Mouse (Mus musculus) G1E (cell line): ENCODE measurements around the gene Il17rd. TPM values are rescaled to one million over a fixed set of nuclear protein-coding genes. Genes with fewer than 3 reads are reported as not detected.

ENCODE experiments used
- ATAC-seq: 2 replicates; pipeline ENCODE4 v1.8.0; 2016; ENCODE audit warnings: mild to moderate bottlenecking; ENCODE audit not compliant: insufficient number of reproducible peaks, poor library complexity, low FRiP score, severe bottlenecking; ENCODE audit errors: extremely low read depth
- DNase-seq: peaks from one replicate; pipeline ENCODE4 v3.0.0; 2012; ENCODE audit warnings: low spot score
- H3K27me3 ChIP-seq: 2 replicates; pipeline ENCODE4 v1.6.1; 2012; ENCODE audit warnings: mild to moderate bottlenecking, low read length, inconsistent platforms; ENCODE audit not compliant: insufficient read depth
- H3K36me3 ChIP-seq: replicated peaks from 2 replicates; pipeline ENCODE3; 2012; ENCODE audit warnings: mild to moderate bottlenecking, inconsistent platforms
- H3K4me1 ChIP-seq: 2 replicates; pipeline ENCODE4 v1.6.1; 2012; ENCODE audit warnings: low read depth, low read length, inconsistent platforms, mixed read lengths; ENCODE audit not compliant: insufficient read depth
- H3K4me3 ChIP-seq: 2 replicates; pipeline ENCODE4 v1.5.1; 2012; ENCODE audit warnings: low read depth, mild to moderate bottlenecking, inconsistent platforms, low read length, moderate library complexity, mixed read lengths
- H3K9me3 ChIP-seq: replicated peaks from 2 replicates; pipeline ENCODE4 v1.6.1; 2012; ENCODE audit warnings: inconsistent platforms
- CTCF ChIP-seq: IDR thresholded peaks from 2 replicates; pipeline ENCODE4 v1.5.1; 2012; ENCODE audit warnings: low read depth, low read length, inconsistent platforms, mixed read lengths
- GATA1 ChIP-seq: IDR thresholded peaks from 2 replicates; pipeline ENCODE4 v1.6.1; 2012; ENCODE audit warnings: borderline replicate concordance, low read length, inconsistent platforms, mixed read lengths
- GATA2 ChIP-seq: IDR thresholded peaks from 2 replicates; pipeline ENCODE4 v1.6.1; 2012; ENCODE audit warnings: low read depth, low read length, inconsistent platforms, borderline replicate concordance
- POLR2AphosphoS5 ChIP-seq: IDR thresholded peaks from 2 replicates; pipeline ENCODE4 v1.6.1; 2012; ENCODE audit warnings: low read depth, low read length, inconsistent platforms; ENCODE audit not compliant: insufficient replicate concordance
- TAL1 ChIP-seq: conservative IDR thresholded peaks from 2 replicates; pipeline ENCODE4 v1.6.1; 2012; ENCODE audit warnings: low read depth, low read length, inconsistent platforms, mixed read lengths
- polyA plus RNA-seq: library from polyadenylated mRNA; stranded (reverse); fragments of >175 nt; gene quantifications from 2 replicates; pipeline ENCODE4 v1.2.3, GENCODE M21; 2012
- total RNA-seq, 2 experiments: library from RNA; stranded (forward) in 1 of 2; stranded (reverse) in 1 of 2; fragments of 200-1000 nt in 1 of 2; fragments of >200 nt in 1 of 2; fragmentation: Nextera tagmentation in 1 of 2; gene quantifications; 2 replicates each; pipeline ENCODE4 v1.2.3; 2014 to 2017

Gene Il17rd
- total and polyA plus RNA-seq, 3 experiments, result 0.11 TPM; not detected in 2

- no peaks in the 10 kb centered on the region for H3K9me3 ChIP-seq
- DNase-seq, result no peak
- no peak overlapping the region for H3K4me3 ChIP-seq
- no peaks in the 10 kb centered on the region for H3K4me1 ChIP-seq
- no peak for TF ChIP-seq CTCF
- no peak for TF ChIP-seq GATA1
- no peak for TF ChIP-seq POLR2AphosphoS5
- TF ChIP-seq TAL1, result no peak
- TF ChIP-seq GATA2, result no peak
- H3K27me3 ChIP-seq, result no peaks in the 10 kb centered on the region
- no peaks in the 10 kb centered on the region for H3K36me3 ChIP-seq
- no peak for ATAC-seq
These were observed 12.1 kb downstream of the Il17rd start for GRCm38 (mm10) chr14:27050560-27051510.

GRCm38 (mm10) chr14:27051511-27051895, 12.8 kb downstream of the Il17rd start:
- DNase-seq (no peak), ATAC-seq (no peak)
- no peaks in the 10 kb centered on the region for H3K36me3 ChIP-seq
- no peaks in the 10 kb centered on the region for H3K27me3 ChIP-seq
- no peaks in the 10 kb centered on the region for H3K4me1 ChIP-seq
- no peak overlapping the region for H3K4me3 ChIP-seq
- H3K9me3 ChIP-seq, result no peaks in the 10 kb centered on the region
- no peak for TF ChIP-seq GATA1
- no peak for TF ChIP-seq TAL1
- no peak for TF ChIP-seq CTCF
- TF ChIP-seq GATA2, result no peak
- TF ChIP-seq POLR2AphosphoS5, result no peak

- DNase-seq, result no peak
- Histone ChIP-seq H3K4me1 (no peaks in the 10 kb centered on the region), H3K27me3 (no peaks in the 10 kb centered on the region), H3K9me3 (no peaks in the 10 kb centered on the region), H3K36me3 (no peaks in the 10 kb centered on the region), H3K4me3 (no peak overlapping the region)
- no peak for ATAC-seq
- TF ChIP-seq CTCF, result no peak
- TF ChIP-seq GATA2, result no peak
- TF ChIP-seq TAL1, result no peak
- no peak for TF ChIP-seq POLR2AphosphoS5
- no peak for TF ChIP-seq GATA1
These were observed 19.9 kb downstream of the Il17rd start for GRCm38 (mm10) chr14:27058535-27059223.

GRCm38 (mm10) chr14:27059224-27059558, 20.4 kb downstream of the Il17rd start:
- no peaks in the 10 kb centered on the region for H3K4me1 ChIP-seq
- no peaks in the 10 kb centered on the region for H3K36me3 ChIP-seq
- TF ChIP-seq CTCF (no peak), POLR2AphosphoS5 (no peak), GATA1 (no peak), TAL1 (no peak), GATA2 (no peak)
- H3K27me3 ChIP-seq, result no peaks in the 10 kb centered on the region
- DNase-seq, result no peak
- no peak overlapping the region for H3K4me3 ChIP-seq
- H3K9me3 ChIP-seq, result no peaks in the 10 kb centered on the region
- no peak for ATAC-seq

GRCm38 (mm10) chr14:27063338-27063737, 24.6 kb downstream of the Il17rd start:
- no peak overlapping the region for H3K4me3 ChIP-seq
- TF ChIP-seq POLR2AphosphoS5, result no peak
- no peak for TF ChIP-seq TAL1
- no peak for TF ChIP-seq GATA1
- TF ChIP-seq GATA2, result no peak
- no peak for TF ChIP-seq CTCF
- H3K36me3 ChIP-seq, result no peaks in the 10 kb centered on the region
- ATAC-seq (no peak), DNase-seq (no peak)
- H3K9me3 ChIP-seq, result no peaks in the 10 kb centered on the region
- no peaks in the 10 kb centered on the region for H3K27me3 ChIP-seq
- H3K4me1 ChIP-seq, result no peaks in the 10 kb centered on the region

- ATAC-seq, result no peak
- no peak for DNase-seq
These were observed 27.6 kb downstream of the Il17rd start for GRCm38 (mm10) chr14:27066171-27066929.

More at GRCm38 (mm10) chr14:27066171-27066929, 27.6 kb downstream of the Il17rd start:
- no peaks in the 10 kb centered on the region for H3K9me3 ChIP-seq
- H3K4me1 ChIP-seq, result no peaks in the 10 kb centered on the region
- TF ChIP-seq POLR2AphosphoS5, result no peak
- no peak for TF ChIP-seq GATA1
- TF ChIP-seq TAL1, result no peak
- TF ChIP-seq GATA2, result no peak
- no peak for TF ChIP-seq CTCF
- no peaks in the 10 kb centered on the region for H3K27me3 ChIP-seq
- no peak overlapping the region for H3K4me3 ChIP-seq
- H3K36me3 ChIP-seq, result no peaks in the 10 kb centered on the region
